Mouse (Mus musculus): ENCODE results near the gene Olfr342.

The Olfr342 gene

DNA sequence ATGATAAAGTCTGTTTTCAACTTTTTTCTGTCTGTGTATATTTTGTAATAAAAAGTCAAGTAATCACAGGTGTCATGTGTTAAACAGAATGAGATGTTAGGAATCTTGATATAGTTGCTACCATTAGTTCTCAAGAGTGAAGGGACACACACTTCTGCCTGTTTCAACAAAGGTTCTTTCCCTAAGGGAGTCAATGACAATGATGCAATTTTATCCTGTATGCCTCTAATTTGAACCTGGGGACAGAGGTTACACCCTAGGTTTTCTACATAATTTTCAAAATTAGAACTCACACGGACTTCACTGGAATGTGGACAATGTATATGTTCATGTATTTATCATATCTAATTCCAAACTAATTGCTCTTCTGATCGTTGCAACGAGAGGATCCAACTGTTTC lies at the start of gene Olfr342:
Gene Olfr342, plus strand, starts transcription at position 301 of the 400 bp plus-strand sequence.
- DNase-seq (ENCODE audit: low spot score), result no peak

DNA sequence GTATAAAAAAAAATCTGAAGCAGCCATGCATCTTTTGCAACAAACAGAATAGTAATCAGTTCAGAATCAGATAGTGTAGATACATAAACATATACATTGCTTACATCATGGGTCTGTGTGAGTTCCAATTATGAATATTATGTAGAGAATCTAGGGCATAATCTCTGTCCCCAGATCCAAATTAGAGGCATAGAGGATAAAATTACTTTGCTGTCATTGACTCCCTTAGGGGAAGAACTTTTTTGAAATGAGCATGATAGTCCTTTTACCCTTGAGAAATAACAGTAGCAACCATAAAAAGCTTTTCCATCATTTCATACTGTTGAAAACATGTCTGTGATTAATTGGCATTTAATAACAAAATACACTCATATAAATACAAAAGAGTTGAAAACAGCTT lies 42.4 kb upstream of the Olfr342 start, which contains the start of gene Olfr341:
Gene Olfr341, minus strand, starts transcription at position 101 of the 400 bp plus-strand sequence.
- no peak for DNase-seq (ENCODE audit: low spot score)

DNA sequence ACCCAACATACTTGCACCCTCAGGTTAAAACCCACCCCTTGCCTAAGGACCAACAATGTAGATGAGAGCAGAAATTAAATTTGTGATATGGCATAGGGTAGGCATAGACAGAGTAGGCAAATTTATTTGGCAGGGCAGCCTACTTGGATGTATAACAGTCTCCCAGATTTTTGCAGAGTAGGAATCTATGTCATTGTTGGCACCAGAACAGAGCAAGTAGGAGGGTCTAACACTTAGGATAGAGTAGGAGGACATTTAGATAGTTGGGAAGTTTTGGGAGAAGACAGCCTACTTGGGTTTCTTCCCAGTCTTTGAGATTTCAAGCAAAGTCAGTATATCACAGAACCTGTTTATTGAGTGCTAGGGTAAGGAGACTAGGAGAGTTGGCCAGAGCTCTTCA lies 40.4 kb downstream of the Olfr342 start:
- no peak for DNase-seq (ENCODE audit: low spot score)

DNA sequence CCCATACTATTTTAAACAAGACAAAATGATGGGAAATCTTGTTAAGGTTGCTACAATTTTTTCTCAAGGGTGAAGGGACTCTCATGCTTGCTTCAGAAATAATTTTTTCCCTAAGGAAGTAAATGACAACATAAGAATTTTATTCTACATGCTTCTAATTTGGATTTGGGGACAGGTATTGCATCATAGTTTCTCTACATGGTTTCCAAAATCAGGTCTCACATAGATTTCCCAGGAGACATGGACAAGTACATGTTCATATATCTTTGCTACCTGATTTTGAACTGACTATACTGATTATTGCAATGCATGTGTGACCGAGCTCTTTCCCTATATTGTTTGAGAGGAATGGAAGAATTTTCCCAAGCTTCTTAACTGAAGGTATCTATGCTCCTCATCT lies 41.6 kb downstream of the Olfr342 start, which contains the start of gene Olfr344:
Gene Olfr344, plus strand, starts transcription at position 301 of the 400 bp plus-strand sequence.
- DNase-seq (ENCODE audit: low spot score), result no peak

DNA sequence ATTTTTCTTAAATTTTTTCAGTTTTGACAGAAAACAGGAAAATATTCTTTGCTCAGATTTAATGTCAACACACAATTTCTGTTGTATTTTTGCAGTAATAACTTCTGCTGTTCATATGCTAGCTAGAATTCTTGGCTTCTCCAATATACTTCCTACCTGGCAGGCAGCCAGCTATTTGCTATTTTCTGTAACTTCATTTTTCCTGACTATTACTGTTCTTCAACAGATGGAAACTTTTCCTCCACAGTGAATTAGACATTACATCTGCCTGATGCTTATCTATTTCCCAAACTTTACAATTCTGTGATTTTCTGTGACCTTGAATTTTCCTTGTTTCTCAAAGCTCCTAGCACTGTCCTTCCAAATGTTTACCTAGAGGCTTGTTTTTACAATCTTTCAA lies 42.2 kb downstream of the Olfr342 start:
- DNase-seq (ENCODE audit: low spot score), result no peak

DNA sequence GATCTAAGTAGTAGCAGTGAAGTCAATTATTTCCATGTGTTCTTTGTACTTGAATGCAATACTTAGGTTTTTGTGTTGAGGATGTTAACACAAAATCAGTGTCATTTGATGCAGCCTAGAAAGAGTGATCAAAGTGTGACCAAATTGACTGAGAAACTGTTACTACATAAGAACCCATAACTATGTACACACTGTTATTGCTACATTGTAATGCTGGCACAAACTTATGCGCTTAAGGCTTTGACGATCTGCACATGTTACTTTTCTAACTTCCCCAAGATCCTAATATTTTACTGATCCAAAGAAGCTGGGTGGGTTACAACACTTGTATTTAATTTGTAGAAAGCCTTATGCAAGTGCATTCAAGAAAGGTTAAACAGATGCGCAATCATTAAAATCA lies 43.0 kb downstream of the Olfr342 start:
- DNase-seq (ENCODE audit: low spot score), result no peak

Measured in urinary bladder, postnatal 25 days (tissue).